ENCODE assay signal across 24 mouse cellular contexts in the genomic region with DNA sequence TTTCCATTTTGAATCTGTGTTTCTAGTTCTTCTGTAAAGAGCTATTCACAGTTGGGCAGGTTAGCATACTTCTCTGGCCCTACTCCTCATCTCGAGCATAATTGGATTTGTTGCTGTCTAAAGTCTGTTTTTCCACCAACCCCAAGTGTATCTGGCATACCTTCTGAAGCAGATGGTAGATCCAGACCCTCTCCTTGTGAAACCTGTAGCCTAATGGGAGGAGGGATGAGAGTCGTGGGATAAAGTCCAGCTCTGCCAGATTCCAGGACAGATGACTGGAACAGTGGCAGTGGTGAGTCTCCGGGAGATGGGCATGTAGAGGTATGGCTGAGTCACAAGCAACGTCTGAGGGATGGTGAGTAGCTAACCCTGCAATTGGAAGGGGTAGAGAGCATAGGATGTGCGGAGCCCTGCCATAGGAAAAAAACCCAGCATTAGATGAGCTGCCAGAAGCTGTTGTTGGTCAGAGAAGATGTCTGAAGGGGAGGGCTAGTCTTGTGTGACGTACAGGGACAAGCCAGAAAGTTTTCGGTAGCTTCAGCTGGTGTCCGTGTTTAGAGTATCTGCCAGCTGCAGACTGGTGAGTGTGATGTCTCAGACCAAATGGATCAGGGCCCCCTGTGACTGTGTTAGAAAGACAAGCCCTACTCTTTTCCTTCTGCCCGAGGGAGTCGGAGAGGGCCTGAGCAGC.
DNase-seq lines count a peak whose midpoint lies in the region; ATAC-seq lines count a peak whose summit lies in the region.
"Had no signal": no experiment of that assay in that cellular context is flagged by ENCODE, and none has a peak within 500 bp of the region (broad histone marks: within the 10 kb centered on the region; RNA-seq: fewer than 3 reads in every experiment).

No protein-coding gene starts in this region.

- no peaks in the 10 kb centered on the region for H3K27me3 ChIP-seq in heart, embryonic 13.5 days (replicated peaks)
- H3K27me3 ChIP-seq in heart, embryonic 11.5 days (ENCODE audit: control insufficient read depth, insufficient read depth, low read length): no peaks in the 10 kb centered on the region
- H3K27me3 ChIP-seq in limb, embryonic 12.5 days: no peaks in the 10 kb centered on the region
- no peaks in the 10 kb centered on the region for H3K27me3 ChIP-seq in limb, embryonic 10.5 days (ENCODE audit: low read depth, poor library complexity, severe bottlenecking)
- H3K27me3 ChIP-seq: embryonic facial prominence, embryonic 13.5 days; hindbrain, embryonic 15.5 days; limb, embryonic 13.5 days; liver, embryonic 13.5 days; neural tube, embryonic 12.5 days had no signal

- peak overlapping the region; percentile 92 for H3K27ac ChIP-seq in heart, embryonic 13.5 days (replicated peaks)
- H3K27ac ChIP-seq in heart, embryonic 11.5 days (ENCODE audit: low read depth, low read length): no peak overlapping the region
- 0 out of 2 replicates have a peak overlapping the region, but pooled peaks have one; percentile 0 for H3K27ac ChIP-seq in limb, embryonic 12.5 days
- no peak overlapping the region for H3K27ac ChIP-seq in limb, embryonic 10.5 days
- H3K27ac ChIP-seq: forebrain, embryonic 10.5 days; hindbrain, embryonic 15.5 days; liver, embryonic 13.5 days; neural tube, embryonic 12.5 days had no signal

- ATAC-seq in heart, embryonic 13.5 days (ENCODE audit: extremely low read depth, insufficient number of reproducible peaks, low FRiP score, low TSS enrichment): no peak
- no peak for ATAC-seq in heart, embryonic 11.5 days (replicated peaks; ENCODE audit: insufficient number of reproducible peaks, low FRiP score, low TSS enrichment)
- ATAC-seq in limb, embryonic 12.5 days (ENCODE audit: insufficient number of reproducible peaks, insufficient read depth, low FRiP score, low TSS enrichment, low read depth): no peak

- H3K4me3 ChIP-seq in heart, embryonic 13.5 days: no peak overlapping the region
- no peak overlapping the region for H3K4me3 ChIP-seq in heart, embryonic 11.5 days (ENCODE audit: low read depth, low read length)
- no peak overlapping the region for H3K4me3 ChIP-seq in limb, embryonic 12.5 days (replicated peaks)
- H3K4me3 ChIP-seq in limb, embryonic 10.5 days: no peak overlapping the region
- H3K4me3 ChIP-seq: embryonic facial prominence, embryonic 13.5 days; forebrain, embryonic 10.5 days; hindbrain, embryonic 15.5 days; limb, embryonic 13.5 days; liver, embryonic 13.5 days; neural tube, embryonic 12.5 days had no signal

- DNase-seq in cerebellum, postnatal 10 days: peak; percentile 81
- DNase-seq in cerebellum, adult 18-20 months: no peak
- no peak for DNase-seq in limb, embryonic 10.5 days (ENCODE audit: low spot score)
- DNase-seq in 3T3-L1 (ENCODE audit: low read depth, low spot score): peak; percentile 21
- no peak for DNase-seq in ovary, postnatal 14 days (ENCODE audit: low spot score)
- DNase-seq: adrenal gland, postnatal 25 days; cerebellum, adult 11-12 months; gastrocnemius, postnatal 10 days; heart, adult 18-20 months; kidney, adult 18-20 months; kidney, postnatal 25 days; liver, embryonic 13.5 days; lung, postnatal 4 days; thymus, postnatal 14 days had no signal

- peaks cover 18% of the 10 kb centered on the region for H3K36me3 ChIP-seq in heart, embryonic 13.5 days
- no peaks in the 10 kb centered on the region; the same call in 1 of the 2 replicates for H3K36me3 ChIP-seq in heart, embryonic 11.5 days (ENCODE audit: control insufficient read depth, insufficient read depth, low read length)
- H3K36me3 ChIP-seq in limb, embryonic 12.5 days: peaks cover 45% of the 10 kb centered on the region
- H3K36me3 ChIP-seq in limb, embryonic 10.5 days: peaks cover 69% of the 10 kb centered on the region
- H3K36me3 ChIP-seq: G1E; hindbrain, embryonic 15.5 days; neural tube, embryonic 12.5 days had no signal

- H3K4me1 ChIP-seq in heart, embryonic 13.5 days: peaks cover 59% of the 10 kb centered on the region
- peaks cover 36% of the 10 kb centered on the region for H3K4me1 ChIP-seq in heart, embryonic 11.5 days (ENCODE audit: control insufficient read depth, insufficient read depth, low read length)
- peaks cover 34% of the 10 kb centered on the region for H3K4me1 ChIP-seq in limb, embryonic 12.5 days (replicated peaks)
- peaks cover 49% of the 10 kb centered on the region for H3K4me1 ChIP-seq in limb, embryonic 10.5 days

- H3K4me2 ChIP-seq in heart, embryonic 13.5 days: no peak overlapping the region
- no peak overlapping the region for H3K4me2 ChIP-seq in heart, embryonic 11.5 days
- H3K4me2 ChIP-seq in limb, embryonic 12.5 days: no peak overlapping the region
- H3K4me2 ChIP-seq: embryonic facial prominence, embryonic 13.5 days; hindbrain, embryonic 15.5 days; limb, embryonic 13.5 days; liver, embryonic 13.5 days; midbrain, embryonic 11.5 days; neural tube, embryonic 12.5 days had no signal

- H3K9me3 ChIP-seq in heart, embryonic 13.5 days: no peaks in the 10 kb centered on the region
- no peaks in the 10 kb centered on the region for H3K9me3 ChIP-seq in heart, embryonic 11.5 days (replicated peaks; ENCODE audit: control insufficient read depth, low read length)
- no peaks in the 10 kb centered on the region for H3K9me3 ChIP-seq in limb, embryonic 12.5 days
- no peaks in the 10 kb centered on the region for H3K9me3 ChIP-seq in limb, embryonic 10.5 days (replicated peaks)
- H3K9me3 ChIP-seq: embryonic facial prominence, embryonic 13.5 days; forebrain, embryonic 10.5 days; hindbrain, embryonic 15.5 days; limb, embryonic 13.5 days; liver, embryonic 13.5 days; neural tube, embryonic 12.5 days had no signal

- WGBS in heart, embryonic 13.5 days: 64% methylated on average over 10 of the region's 10 CpGs
- 74% methylated on average over 10 of the region's 10 CpGs for WGBS in heart, embryonic 11.5 days (ENCODE audit: insufficient replicate concordance)
- WGBS in limb, embryonic 12.5 days: 84% methylated on average over 10 of the region's 10 CpGs
- WGBS in limb, embryonic 10.5 days: 87% methylated on average over 10 of the region's 10 CpGs

- no peak overlapping the region for H3K9ac ChIP-seq in heart, embryonic 13.5 days
- no peak overlapping the region for H3K9ac ChIP-seq in heart, embryonic 11.5 days (ENCODE audit: low read depth, low read length)
- H3K9ac ChIP-seq in limb, embryonic 12.5 days (replicated peaks): no peak overlapping the region
- H3K9ac ChIP-seq: embryonic facial prominence, embryonic 13.5 days; hindbrain, embryonic 15.5 days; limb, embryonic 13.5 days; liver, embryonic 13.5 days; neural tube, embryonic 12.5 days had no signal

Comparison
In these comparisons a context has a peak if more than half of its experiments do, and no peak if none do; other contexts are left out.
1. DNase-seq: peak in cerebellum, postnatal 10 days (2 of 2) and 3T3-L1 (single experiment); none in cerebellum, adult 18-20 months (0 of 2), limb, embryonic 10.5 days (single experiment) and ovary, postnatal 14 days (single experiment).
2. H3K27ac ChIP-seq: peak in heart, embryonic 13.5 days (single experiment) and limb, embryonic 12.5 days (single experiment); none in heart, embryonic 11.5 days (single experiment) and limb, embryonic 10.5 days (single experiment).